Mouse (Mus musculus) common myeloid progenitor, adult 5-6 weeks (primary cell): Measurements from ENCODE around the gene Nox1. TPM values are rescaled to one million over a fixed set of nuclear protein-coding genes. Genes with fewer than 3 reads are reported as not detected.

Experiments used
- ATAC-seq: replicated peaks from 2 replicates; pipeline ENCODE4 v1.8.0; 2016; ENCODE audit warnings: low read depth, mild to moderate bottlenecking, moderate TSS enrichment, inconsistent platforms; ENCODE audit not compliant: poor library complexity, severe bottlenecking
- total RNA-seq: library from RNA; stranded (forward); fragments of 200-1000, 187-1606 nt; gene quantifications from 2 replicates; pipeline ENCODE4 v1.2.3, GENCODE M21; 2017

Gene Nox1
- total RNA-seq, 1 experiment from 2014 or later: 0.27 TPM

GRCm38 (mm10) chrX:134133821-134134220, 87.9 kb downstream of the Nox1 start:
- ATAC-seq: no peak

GRCm38 (mm10) chrX:134132295-134132694, 89.5 kb downstream of the Nox1 start:
- ATAC-seq: peak; percentile 47; the same call in 1 of the 2 replicates

- peak; percentile 56 for ATAC-seq
Measured at GRCm38 (mm10) chrX:134128549-134128948, 93.2 kb downstream of the Nox1 start.

- peak; percentile 98 for ATAC-seq
Measured at GRCm38 (mm10) chrX:134116417-134116816, 105.3 kb downstream of the Nox1 start.

GRCm38 (mm10) chrX:134111767-134112166, 110.0 kb downstream of the Nox1 start:
- ATAC-seq: 0 out of 2 replicates have a peak, but pooled peaks have one; percentile 23

GRCm38 (mm10) chrX:134102641-134103040, 119.1 kb downstream of the Nox1 start:
- ATAC-seq: no peak

- ATAC-seq: no peak
Measured at GRCm38 (mm10) chrX:134085453-134085852, 136.3 kb downstream of the Nox1 start.

- ATAC-seq: peak; percentile 8; the same call in 1 of the 2 replicates
Measured at GRCm38 (mm10) chrX:134059764-134060163, 162.0 kb downstream of the Nox1 start.

GRCm38 (mm10) chrX:134058987-134059712, 162.6 kb downstream of the Nox1 start, which contains the start of gene Cstf2:
Gene Cstf2 (plus strand): TSS chrX:134059187.
- ATAC-seq: peak; percentile 91

GRCm38 (mm10) chrX:134058040-134058875, 163.5 kb downstream of the Nox1 start:
- ATAC-seq: no peak

- no peak for ATAC-seq
Measured at GRCm38 (mm10) chrX:134056897-134057296, 164.9 kb downstream of the Nox1 start.

GRCm38 (mm10) chrX:134048994-134049393, 172.8 kb downstream of the Nox1 start:
- no peak for ATAC-seq

Other genes with a start within 250 kb of the Nox1 start
- 5.8 and 7.4 TPM in 2 replicates for gene Sytl4, start 240.1 kb downstream of the Nox1 start, total RNA-seq
- 72.9 and 102 TPM in 2 replicates for gene Cstf2, start 162.8 kb downstream of the Nox1 start, total RNA-seq
- not detected in 2 replicates for gene Xkrx, start 59.9 kb downstream of the Nox1 start, total RNA-seq
- not detected in 2 replicates for gene Arl13a, start 34.5 kb downstream of the Nox1 start, total RNA-seq
- gene Trmt2b, start 55.0 kb upstream of the Nox1 start, total RNA-seq: 22.8 and 32.1 TPM in 2 replicates
- not detected in 2 replicates for gene Tmem35a, start 73.3 kb upstream of the Nox1 start, total RNA-seq
- 35.1 and 42.5 TPM in 2 replicates for gene Cenpi, start 86.1 kb upstream of the Nox1 start, total RNA-seq
- gene Drp2, start 182.6 kb upstream of the Nox1 start, total RNA-seq: under 0.01 and 0.19 TPM in 2 replicates